Mouse (Mus musculus) forebrain, embryonic 11.5 days (tissue): ENCODE measurements around the gene Gm10639. TPM values are rescaled to one million over a fixed set of nuclear protein-coding genes. Genes with fewer than 3 reads are reported as not detected.
A peak's percentile ranks its signal among the peaks of the same experiment; 100 is the strongest.
"Not testable (repeated sequence)": the region's sequence is repeated elsewhere in the genome, so short reads cannot be mapped to it uniquely, and the experiment has no call there.

Experiments used
- ATAC-seq: fragments of 200-750 bp; cut with Nextera tagmentation; replicated peaks from 2 replicates; pipeline ENCODE4 v1.8.0; 2017; ENCODE audit warnings: moderate TSS enrichment; ENCODE audit not compliant: low FRiP score
- DNase-seq: peaks from one replicate; pipeline ENCODE4 v3.0.0-alpha.2; 2017; ENCODE audit warnings: low spot score
- H3K27ac ChIP-seq: fragments of 300-500 bp; sonication (generic); 2 replicates; pipeline ENCODE4 v1.5.1; 2014; ENCODE audit warnings: low read depth, low read length
- H3K27me3 ChIP-seq: fragments of 300-500 bp; sonication (generic); 2 replicates; pipeline ENCODE4 v1.6.1; 2014; ENCODE audit warnings: mild to moderate bottlenecking, low read length, mixed read lengths; ENCODE audit not compliant: control insufficient read depth, insufficient read depth
- H3K36me3 ChIP-seq: fragments of 300-500 bp; sonication (generic); 2 replicates; pipeline ENCODE4 v1.6.1; 2014; ENCODE audit warnings: mild to moderate bottlenecking, low read length, moderate library complexity, mixed read lengths; ENCODE audit not compliant: control insufficient read depth, insufficient read depth
- H3K4me1 ChIP-seq: fragments of 300-500 bp; sonication (generic); replicated peaks from 2 replicates; pipeline ENCODE4 v1.6.1; 2014; ENCODE audit warnings: low read length, mixed read lengths; ENCODE audit not compliant: control insufficient read depth, insufficient read depth
- H3K4me2 ChIP-seq: fragments of 300-500 bp; sonication (generic); 2 replicates; pipeline ENCODE4 v1.6.1; 2014; ENCODE audit warnings: low read depth, mild to moderate bottlenecking, low read length, moderate library complexity, mixed read lengths; ENCODE audit not compliant: severe bottlenecking
- H3K4me3 ChIP-seq: fragments of 300-500 bp; sonication (generic); 2 replicates; pipeline ENCODE4 v1.5.1; 2014; ENCODE audit warnings: low read depth, low read length
- H3K9ac ChIP-seq: fragments of 300-500 bp; sonication (generic); 2 replicates; pipeline ENCODE4 v1.6.1; 2014; ENCODE audit warnings: low read length
- H3K9me3 ChIP-seq: fragments of 300-500 bp; sonication (generic); 2 replicates; pipeline ENCODE4 v1.6.1; 2016; ENCODE audit warnings: low read length, mixed read lengths; ENCODE audit not compliant: control insufficient read depth
- WGBS: fragments of 180-500 bp; shearing (Covaris S2); extraction: QIAGEN DNeasy Blood & Tissue Kit; methylation state at CpG from one replicate; pipeline ENCODE4 v1.1.7; 2014; 5-methylcytosine and 5-hydroxymethylcytosine counted together
- polyA plus RNA-seq: library from polyadenylated mRNA; unstranded; fragments of >200 nt; fragmentation: Nextera tagmentation; extraction: Ambion mirVana; gene quantifications from 2 replicates; pipeline ENCODE4 v1.2.1, GENCODE M21; 2014

Gm10639 gene
- polyA plus RNA-seq = not detected in 2 replicates

- not testable (repeated sequence) for ATAC-seq, H3K4me1 ChIP-seq, H3K4me3 ChIP-seq, H3K9me3 ChIP-seq, H3K27ac ChIP-seq, DNase-seq, H3K36me3 ChIP-seq, H3K4me2 ChIP-seq, H3K9ac ChIP-seq, H3K27me3 ChIP-seq
- WGBS = 81% methylated on average over 3 of the region's 3 CpGs
Observed at GRCm38 (mm10) chr9:78289723-78290122, at the start of gene Gm10639. Gene Gm10639, plus strand, starts transcription at chr9:78289923.

- ATAC-seq, H3K4me1 ChIP-seq, H3K4me3 ChIP-seq, DNase-seq, H3K9me3 ChIP-seq, H3K4me2 ChIP-seq, H3K9ac ChIP-seq, H3K27ac ChIP-seq, H3K27me3 ChIP-seq, H3K36me3 ChIP-seq: not testable (repeated sequence)
- WGBS = 74% methylated on average over 4 of the region's 4 CpGs
Observed at GRCm38 (mm10) chr9:78255683-78256470, 33.8 kb upstream of the Gm10639 start.

- H3K9me3 ChIP-seq, DNase-seq, H3K27me3 ChIP-seq, H3K9ac ChIP-seq, H3K4me2 ChIP-seq, H3K36me3 ChIP-seq, H3K4me3 ChIP-seq, H3K4me1 ChIP-seq, ATAC-seq, H3K27ac ChIP-seq: not testable (repeated sequence)
- WGBS = 79% methylated on average over 1 of the region's 3 CpGs
Observed at GRCm38 (mm10) chr9:78256914-78257313, 32.8 kb upstream of the Gm10639 start, which contains the start of gene Gm3776. Gene Gm3776, plus strand, starts transcription at chr9:78257129.

GRCm38 (mm10) chr9:78259688-78260087 is 30.0 kb upstream of the Gm10639 start:
- not testable (repeated sequence) for H3K9ac ChIP-seq, H3K9me3 ChIP-seq, H3K4me1 ChIP-seq, H3K4me2 ChIP-seq, DNase-seq, H3K27ac ChIP-seq, H3K27me3 ChIP-seq, H3K36me3 ChIP-seq, H3K4me3 ChIP-seq
- WGBS = 0% methylated on average over 1 of the region's 6 CpGs
- ATAC-seq = 0 out of 2 replicates have a peak, but pooled peaks have one; percentile 51

- not testable (repeated sequence) for H3K9me3 ChIP-seq, ATAC-seq, H3K4me2 ChIP-seq, H3K4me3 ChIP-seq, DNase-seq, H3K9ac ChIP-seq, H3K36me3 ChIP-seq, H3K4me1 ChIP-seq, H3K27ac ChIP-seq, H3K27me3 ChIP-seq
- 88% methylated on average over 3 of the region's 3 CpGs for whole genome bisulfite sequencing
Observed at GRCm38 (mm10) chr9:78270945-78271344, 18.8 kb upstream of the Gm10639 start.

- H3K9me3 ChIP-seq, H3K27me3 ChIP-seq, H3K4me3 ChIP-seq, ATAC-seq, H3K4me2 ChIP-seq, H3K36me3 ChIP-seq, DNase-seq, H3K27ac ChIP-seq, H3K4me1 ChIP-seq, H3K9ac ChIP-seq: not testable (repeated sequence)
- 93% methylated on average over 4 of the region's 4 CpGs for WGBS
Observed at GRCm38 (mm10) chr9:78282002-78282711, 7.6 kb upstream of the Gm10639 start.

- H3K4me3 ChIP-seq, ATAC-seq, DNase-seq, H3K9ac ChIP-seq, H3K4me2 ChIP-seq, H3K36me3 ChIP-seq, H3K9me3 ChIP-seq, H3K4me1 ChIP-seq, H3K27ac ChIP-seq, H3K27me3 ChIP-seq: not testable (repeated sequence)
- WGBS = 77% methylated on average over 1 of the region's 1 CpGs
Observed at GRCm38 (mm10) chr9:78289063-78289462, 660 bp upstream of the Gm10639 start.

- not testable (repeated sequence) for H3K36me3 ChIP-seq, H3K9me3 ChIP-seq, DNase-seq, H3K27ac ChIP-seq, H3K9ac ChIP-seq, H3K27me3 ChIP-seq, H3K4me2 ChIP-seq, ATAC-seq, H3K4me3 ChIP-seq, H3K4me1 ChIP-seq
- WGBS = 91% methylated on average over 8 of the region's 8 CpGs
Observed at GRCm38 (mm10) chr9:78292462-78292861, 2.7 kb downstream of the Gm10639 start.
